Mouse (Mus musculus): Measurements from ENCODE around the gene B230217C12Rik. TPM values are rescaled to one million over a fixed set of nuclear protein-coding genes. Genes with fewer than 3 reads are reported as not detected.

Gene B230217C12Rik
- polyA plus RNA-seq, 1 experiment from 2014 or later, result 1.3 TPM

GRCm38 (mm10) chr11:97810970-97811369 lies 29.6 kb upstream of the B230217C12Rik start:
- H3K4me2 ChIP-seq, result no peak overlapping the region

GRCm38 (mm10) chr11:97811569-97812362 lies 28.8 kb upstream of the B230217C12Rik start:
- no peaks in the 10 kb centered on the region for H3K9me3 ChIP-seq (replicated peaks)
- no peak; the same call in 1 of the 2 replicates for ATAC-seq
- H3K4me3 ChIP-seq, result no peak overlapping the region
- H3K27me3 ChIP-seq (replicated peaks), result no peaks in the 10 kb centered on the region
- no peak overlapping the region; the same call in 1 of the 2 replicates for H3K4me2 ChIP-seq
- 61% methylated on average over 12 of the region's 13 CpGs for WGBS (ENCODE audit: insufficient replicate concordance)
- 0 out of 2 replicates have a peak overlapping the region, but pooled peaks have one; percentile 13 for H3K27ac ChIP-seq
- H3K4me1 ChIP-seq, result peaks cover 95% of the 10 kb centered on the region
- no peak overlapping the region for H3K9ac ChIP-seq
- peaks cover 60% of the 10 kb centered on the region for H3K36me3 ChIP-seq

More at GRCm38 (mm10) chr11:97810970-97811369, 29.6 kb upstream of the B230217C12Rik start:
- Histone ChIP-seq H3K4me1 (peaks cover 95% of the 10 kb centered on the region), H3K36me3 (peaks cover 54% of the 10 kb centered on the region), H3K9me3 (replicated peaks) (no peaks in the 10 kb centered on the region), H3K9ac (no peak overlapping the region), H3K4me3 (no peak overlapping the region), H3K27me3 (replicated peaks) (no peaks in the 10 kb centered on the region), H3K27ac (no peak overlapping the region)
- 62% methylated on average over 3 of the region's 3 CpGs for WGBS (ENCODE audit: insufficient replicate concordance)
- ATAC-seq, result no peak

GRCm38 (mm10) chr11:97812491-97812921 lies 28.1 kb upstream of the B230217C12Rik start:
- H3K9ac ChIP-seq, result no peak overlapping the region
- H3K4me1 ChIP-seq, result peaks cover 97% of the 10 kb centered on the region
- WGBS (ENCODE audit: insufficient replicate concordance), result 53% methylated on average over 3 of the region's 3 CpGs

GRCm38 (mm10) chr11:97813085-97813484 lies 27.5 kb upstream of the B230217C12Rik start:
- H3K9me3 ChIP-seq (replicated peaks), result no peaks in the 10 kb centered on the region
- no peaks in the 10 kb centered on the region for H3K27me3 ChIP-seq (replicated peaks)
- H3K4me2 ChIP-seq, result no peak overlapping the region
- H3K4me1 ChIP-seq, result peaks cover 97% of the 10 kb centered on the region
- H3K4me3 ChIP-seq, result no peak overlapping the region
- WGBS (ENCODE audit: insufficient replicate concordance), result 66% methylated on average over 7 of the region's 7 CpGs
- ATAC-seq, result no peak
- H3K27ac ChIP-seq, result no peak overlapping the region
- H3K9ac ChIP-seq, result no peak overlapping the region
- peaks cover 63% of the 10 kb centered on the region for H3K36me3 ChIP-seq

More at GRCm38 (mm10) chr11:97812491-97812921, 28.1 kb upstream of the B230217C12Rik start:
- no peaks in the 10 kb centered on the region for H3K27me3 ChIP-seq (replicated peaks)
- no peak for ATAC-seq
- H3K9me3 ChIP-seq (replicated peaks), result no peaks in the 10 kb centered on the region
- H3K36me3 ChIP-seq, result peaks cover 59% of the 10 kb centered on the region
- H3K27ac ChIP-seq, result 0 out of 2 replicates have a peak overlapping the region, but pooled peaks have one; percentile 13
- H3K4me3 ChIP-seq, result no peak overlapping the region
- no peak overlapping the region; the same call in 1 of the 2 replicates for H3K4me2 ChIP-seq

- Histone ChIP-seq H3K4me1 (peaks cover 97% of the 10 kb centered on the region), H3K27ac (no peak overlapping the region), H3K4me2 (no peak overlapping the region), H3K9me3 (replicated peaks) (no peaks in the 10 kb centered on the region), H3K9ac (no peak overlapping the region), H3K4me3 (no peak overlapping the region), H3K36me3 (peaks cover 62% of the 10 kb centered on the region), H3K27me3 (replicated peaks) (no peaks in the 10 kb centered on the region)
- ATAC-seq, result no peak
- 75% methylated on average over 17 of the region's 17 CpGs for WGBS (ENCODE audit: insufficient replicate concordance)
Measured at GRCm38 (mm10) chr11:97813746-97814515, 26.6 kb upstream of the B230217C12Rik start.

- no peak overlapping the region for H3K4me2 ChIP-seq
- 0 out of 2 replicates have a peak overlapping the region, but pooled peaks have one; percentile 32 for H3K27ac ChIP-seq
- ATAC-seq, result no peak
- no peaks in the 10 kb centered on the region for H3K27me3 ChIP-seq (replicated peaks)
- no peaks in the 10 kb centered on the region for H3K9me3 ChIP-seq (replicated peaks)
- H3K36me3 ChIP-seq, result peaks cover 59% of the 10 kb centered on the region
- WGBS (ENCODE audit: insufficient replicate concordance), result 69% methylated on average over 11 of the region's 11 CpGs
- no peak overlapping the region for H3K4me3 ChIP-seq
- H3K9ac ChIP-seq, result no peak overlapping the region
- H3K4me1 ChIP-seq, result peaks cover 97% of the 10 kb centered on the region
Measured at GRCm38 (mm10) chr11:97815736-97816135, 24.8 kb upstream of the B230217C12Rik start.

GRCm38 (mm10) chr11:97816176-97816575 lies 24.4 kb upstream of the B230217C12Rik start:
- Histone ChIP-seq H3K9me3 (replicated peaks) (no peaks in the 10 kb centered on the region), H3K4me2 (no peak overlapping the region), H3K9ac (no peak overlapping the region), H3K4me1 (peaks cover 97% of the 10 kb centered on the region), H3K4me3 (no peak overlapping the region), H3K27ac (no peak overlapping the region), H3K36me3 (peaks cover 58% of the 10 kb centered on the region), H3K27me3 (replicated peaks) (no peaks in the 10 kb centered on the region)
- WGBS (ENCODE audit: insufficient replicate concordance), result 78% methylated on average over 5 of the region's 5 CpGs
- no peak for ATAC-seq

- peaks cover 61% of the 10 kb centered on the region for H3K36me3 ChIP-seq
- no peak overlapping the region for H3K9ac ChIP-seq
- no peak for ATAC-seq
- H3K4me2 ChIP-seq, result peak overlapping the region; percentile 41; the same call in 1 of the 2 replicates
- H3K9me3 ChIP-seq (replicated peaks), result no peaks in the 10 kb centered on the region
- peaks cover 97% of the 10 kb centered on the region for H3K4me1 ChIP-seq
- H3K4me3 ChIP-seq, result no peak overlapping the region
- WGBS (ENCODE audit: insufficient replicate concordance), result 55% methylated on average over 9 of the region's 9 CpGs
- H3K27me3 ChIP-seq (replicated peaks), result no peaks in the 10 kb centered on the region
- H3K27ac ChIP-seq, result peak overlapping the region; percentile 69; the same call in 1 of the 2 replicates
Measured at GRCm38 (mm10) chr11:97816916-97817315, 23.7 kb upstream of the B230217C12Rik start.

GRCm38 (mm10) chr11:97817379-97817778 lies 23.2 kb upstream of the B230217C12Rik start:
- H3K4me2 ChIP-seq, result peak overlapping the region; percentile 41

GRCm38 (mm10) chr11:97818003-97818402 lies 22.6 kb upstream of the B230217C12Rik start:
- Histone ChIP-seq H3K4me2 (peak overlapping the region; percentile 4; the same call in 1 of the 2 replicates), H3K9ac (peak overlapping the region; percentile 22; the same call in 1 of the 2 replicates), H3K9me3 (replicated peaks) (no peaks in the 10 kb centered on the region), H3K36me3 (peaks cover 58% of the 10 kb centered on the region), H3K27me3 (replicated peaks) (no peaks in the 10 kb centered on the region), H3K4me3 (no peak overlapping the region), H3K4me1 (peaks cover 93% of the 10 kb centered on the region), H3K27ac (peak overlapping the region; percentile 69; the same call in 1 of the 2 replicates)
- WGBS (ENCODE audit: insufficient replicate concordance), result 35% methylated on average over 6 of the region's 6 CpGs
- ATAC-seq, result no peak

More at GRCm38 (mm10) chr11:97817379-97817778, 23.2 kb upstream of the B230217C12Rik start:
- no peaks in the 10 kb centered on the region for H3K27me3 ChIP-seq (replicated peaks)
- ATAC-seq, result peak; percentile 58; the same call in 1 of the 2 replicates
- peaks cover 61% of the 10 kb centered on the region for H3K36me3 ChIP-seq
- 6% methylated on average over 5 of the region's 5 CpGs for WGBS (ENCODE audit: insufficient replicate concordance)
- peak overlapping the region; percentile 69 for H3K27ac ChIP-seq
- no peaks in the 10 kb centered on the region for H3K9me3 ChIP-seq (replicated peaks)
- no peak overlapping the region for H3K4me3 ChIP-seq
- H3K9ac ChIP-seq, result 0 out of 2 replicates have a peak overlapping the region, but pooled peaks have one; percentile 33
- peaks cover 94% of the 10 kb centered on the region for H3K4me1 ChIP-seq

GRCm38 (mm10) chr11:97818571-97818970 lies 22.0 kb upstream of the B230217C12Rik start:
- Histone ChIP-seq H3K4me2 (peak overlapping the region; percentile 4; the same call in 1 of the 2 replicates), H3K4me1 (peaks cover 91% of the 10 kb centered on the region), H3K9ac (no peak overlapping the region), H3K9me3 (replicated peaks) (no peaks in the 10 kb centered on the region), H3K4me3 (no peak overlapping the region), H3K36me3 (peaks cover 53% of the 10 kb centered on the region), H3K27ac (peak overlapping the region; percentile 70), H3K27me3 (replicated peaks) (no peaks in the 10 kb centered on the region)
- WGBS (ENCODE audit: insufficient replicate concordance), result 23% methylated on average over 4 of the region's 4 CpGs
- no peak for ATAC-seq

All from liver, embryonic 12.5 days (tissue).